Mouse (Mus musculus): ENCODE data around the gene Cd27.

- no peak for TF ChIP-seq GATA1 (IDR thresholded peaks at IDR 0.05; ENCODE audit: low read depth, low read length)
- TF ChIP-seq MAX (IDR thresholded peaks at IDR 0.05; ENCODE audit: low read length), result no peak
- no peak for TF ChIP-seq MAFK (IDR thresholded peaks at IDR 0.05; ENCODE audit: borderline replicate concordance, low read depth, low read length)
- no peak for TF ChIP-seq ETS1 (IDR thresholded peaks at IDR 0.05; ENCODE audit: low read depth, low read length)
- TF ChIP-seq GABPA (IDR thresholded peaks at IDR 0.05; ENCODE audit: low read depth, low read length), result no peak
- TF ChIP-seq RCOR1 (IDR thresholded peaks at IDR 0.05; ENCODE audit: low read depth, low read length), result no peak
- no peak for TF ChIP-seq CTCF (IDR thresholded peaks at IDR 0.05 in 2 of 3, conservative IDR thresholded peaks at IDR 0.05 in 1 of 3; ENCODE audit: control insufficient read depth in 1 of 3, insufficient read depth in 1 of 3, low read depth in 2 of 3, low read length in 3 of 3, poor library complexity in 1 of 3, severe bottlenecking in 1 of 3)
Observed at GRCm38 (mm10) chr6:125272228-125272785, 35.5 kb upstream of the Cd27 start.

Measured in MEL (cell line).